ENCODE assay signal across 15 mouse cellular contexts in genomic region chr2:152196896-152197295, GRCm38 (mm10). TPM values are rescaled to one million over a fixed set of nuclear protein-coding genes. Genes with fewer than 3 reads are reported as not detected.
A peak's percentile ranks its signal among the peaks of the same experiment; 100 is the strongest.
DNase-seq lines count a peak whose midpoint lies in the region; ATAC-seq and TF ChIP-seq lines count a peak whose summit lies in the region.
"Had no signal": no experiment of that assay in that cellular context is flagged by ENCODE, and none has a peak within 500 bp of the region (broad histone marks: within the 10 kb centered on the region; RNA-seq: fewer than 3 reads in every experiment).

No protein-coding gene starts in this region.

- no peaks in the 10 kb centered on the region; the same call in 1 of the 2 replicates for H3K4me1 ChIP-seq in heart, adult 2 months (ENCODE audit: control insufficient read depth, insufficient read depth, low read length)
- no peaks in the 10 kb centered on the region for H3K4me1 ChIP-seq in forebrain, embryonic 14.5 days (ENCODE audit: control insufficient read depth, insufficient read depth, low read length)
- no peaks in the 10 kb centered on the region for H3K4me1 ChIP-seq in hindbrain, postnatal 0 days (ENCODE audit: insufficient read depth, low read length)
- H3K4me1 ChIP-seq in neural tube, embryonic 13.5 days (replicated peaks): peaks cover 6% of the 10 kb centered on the region; the same call in 1 of the 2 replicates
- H3K4me1 ChIP-seq in thymus, adult 2 months (replicated peaks; ENCODE audit: control insufficient read depth, insufficient read depth, low read length): no peaks in the 10 kb centered on the region
- H3K4me1 ChIP-seq: lung, embryonic 15.5 days had no signal

- no peak for DNase-seq in heart, adult 2 months
- DNase-seq in heart, postnatal 36 days: no peak
- no peak for DNase-seq in forebrain, embryonic 14.5 days (ENCODE audit: low spot score)
- no peak for DNase-seq in hindbrain, postnatal 0 days (ENCODE audit: low spot score)
- DNase-seq in cerebellum, postnatal 36 days: no peak
- no peak for DNase-seq in thymus, adult 2 months
- no peak for DNase-seq in left cerebral cortex, postnatal 36 days (ENCODE audit: low spot score in 2 of 2)

- no peak overlapping the region for H3K4me3 ChIP-seq in heart, adult 2 months
- no peak overlapping the region for H3K4me3 ChIP-seq in forebrain, embryonic 14.5 days (ENCODE audit: low read depth, low read length)
- H3K4me3 ChIP-seq in hindbrain, postnatal 0 days (ENCODE audit: low read length): no peak overlapping the region
- H3K4me3 ChIP-seq in neural tube, embryonic 13.5 days: no peak overlapping the region
- no peak overlapping the region for H3K4me3 ChIP-seq in thymus, adult 2 months (ENCODE audit: control insufficient read depth, insufficient read depth, low read length)
- H3K4me3 ChIP-seq: hindbrain, embryonic 15.5 days; lung, embryonic 15.5 days had no signal

- no peak for TF ChIP-seq EP300 in heart, adult 2 months (IDR thresholded peaks at IDR 0.05; ENCODE audit: insufficient read depth, low read depth, low read length)

- TF ChIP-seq CTCF in heart, adult 2 months (IDR thresholded peaks at IDR 0.05): no peak
- no peak for TF ChIP-seq CTCF in hindbrain, postnatal 0 days (IDR thresholded peaks at IDR 0.05; ENCODE audit: low read depth)
- TF ChIP-seq CTCF in thymus, adult 2 months (IDR thresholded peaks at IDR 0.05; ENCODE audit: borderline replicate concordance, control insufficient read depth, extremely low read depth, insufficient read depth, low read length, poor library complexity): no peak

- no peaks in the 10 kb centered on the region for H3K79me2 ChIP-seq in heart, adult 2 months (replicated peaks; ENCODE audit: control insufficient read depth, insufficient read depth, low read length)

- intact Hi-C loops in heart, adult 2 months (cut with DNase I): loop anchor here (1.0 to 2.0 kb wide), 3 partner anchors 54 to 168 kb away; partner anchors contain the start of gene Tcf15
- intact Hi-C loops in heart, postnatal 36 days (cut with DNase I): loop anchor here (1.0 kb wide), 3 partner anchors 29 to 168 kb away; partner anchors contain the start of gene Csnk2a1
- intact Hi-C loops in left cerebral cortex, postnatal 36 days (cut with DNase I): loop anchor here (1.0 to 5.0 kb wide), 2 partner anchors 85 to 170 kb away; no protein-coding TSS in a partner anchor

- ATAC-seq in forebrain, embryonic 14.5 days: peak; percentile 62
- ATAC-seq in hindbrain, postnatal 0 days: peak; percentile 27; the same call in 1 of the 2 replicates
- 0 out of 2 replicates have a peak, but pooled peaks have one; percentile 44 for ATAC-seq in neural tube, embryonic 13.5 days (ENCODE audit: low read depth)

- 26% methylated on average over 3 of the region's 3 CpGs for WGBS in heart, adult 2 months
- WGBS in forebrain, embryonic 14.5 days: 47% methylated on average over 3 of the region's 3 CpGs
- WGBS in hindbrain, postnatal 0 days: 35% methylated on average over 3 of the region's 3 CpGs
- 41% methylated on average over 3 of the region's 3 CpGs for WGBS in neural tube, embryonic 13.5 days
- WGBS in thymus, adult 2 months: 36% methylated on average over 3 of the region's 3 CpGs

- no peak for TF ChIP-seq POLR2A in heart, adult 2 months (IDR thresholded peaks at IDR 0.05; ENCODE audit: insufficient read depth, low read depth, low read length)
- no peak for TF ChIP-seq POLR2A in thymus, adult 2 months (IDR thresholded peaks at IDR 0.05; ENCODE audit: control insufficient read depth, extremely low read depth, insufficient read depth, low read length, poor library complexity)

- no peak overlapping the region for H3K4me2 ChIP-seq in forebrain, embryonic 14.5 days (ENCODE audit: low read length)
- no peak overlapping the region for H3K4me2 ChIP-seq in hindbrain, postnatal 0 days (ENCODE audit: low read depth, low read length)
- H3K4me2 ChIP-seq in neural tube, embryonic 13.5 days: no peak overlapping the region
- H3K4me2 ChIP-seq: heart, embryonic 11.5 days; hindbrain, embryonic 15.5 days; lung, embryonic 15.5 days had no signal

- no peaks in the 10 kb centered on the region for H3K27me3 ChIP-seq in heart, adult 2 months (ENCODE audit: control insufficient read depth, insufficient read depth, low read length)
- no peaks in the 10 kb centered on the region for H3K27me3 ChIP-seq in forebrain, embryonic 14.5 days (replicated peaks; ENCODE audit: control insufficient read depth, insufficient read depth, low read length)
- H3K27me3 ChIP-seq in hindbrain, postnatal 0 days (ENCODE audit: insufficient read depth, low read length): no peaks in the 10 kb centered on the region
- H3K27me3 ChIP-seq in neural tube, embryonic 13.5 days: no peaks in the 10 kb centered on the region
- H3K27me3 ChIP-seq in thymus, adult 2 months (ENCODE audit: control insufficient read depth, insufficient read depth, low read length): no peaks in the 10 kb centered on the region
- H3K27me3 ChIP-seq: hindbrain, embryonic 15.5 days; lung, embryonic 15.5 days had no signal

- H3K27ac ChIP-seq in heart, adult 2 months: peak overlapping the region; percentile 50; the same call in 1 of the 2 replicates
- no peak overlapping the region for H3K27ac ChIP-seq in forebrain, embryonic 14.5 days (ENCODE audit: low read depth, low read length)
- H3K27ac ChIP-seq in hindbrain, postnatal 0 days: no peak overlapping the region
- 0 out of 2 replicates have a peak overlapping the region, but pooled peaks have one; percentile 4 for H3K27ac ChIP-seq in neural tube, embryonic 13.5 days (replicated peaks)
- H3K27ac ChIP-seq in thymus, adult 2 months (ENCODE audit: control insufficient read depth, insufficient read depth, low read length): no peak overlapping the region
- H3K27ac ChIP-seq: hindbrain, embryonic 15.5 days; lung, embryonic 15.5 days had no signal

- H3K36me3 ChIP-seq in heart, adult 2 months (ENCODE audit: control insufficient read depth, insufficient read depth, low read length): no peaks in the 10 kb centered on the region
- H3K36me3 ChIP-seq in forebrain, embryonic 14.5 days (ENCODE audit: control insufficient read depth, insufficient read depth, low read length): no peaks in the 10 kb centered on the region
- H3K36me3 ChIP-seq in hindbrain, postnatal 0 days (ENCODE audit: insufficient read depth, low read length): no peaks in the 10 kb centered on the region
- H3K36me3 ChIP-seq in neural tube, embryonic 13.5 days: no peaks in the 10 kb centered on the region
- no peaks in the 10 kb centered on the region for H3K36me3 ChIP-seq in thymus, adult 2 months (ENCODE audit: control insufficient read depth, insufficient read depth, low read length)
- H3K36me3 ChIP-seq: G1E; hindbrain, embryonic 15.5 days; lung, embryonic 15.5 days had no signal

- no peak overlapping the region for H3K9ac ChIP-seq in heart, adult 2 months (ENCODE audit: low read depth, low read length)
- H3K9ac ChIP-seq in forebrain, embryonic 14.5 days (ENCODE audit: low read length): no peak overlapping the region
- no peak overlapping the region for H3K9ac ChIP-seq in hindbrain, postnatal 0 days (replicated peaks; ENCODE audit: low read length)
- no peak overlapping the region for H3K9ac ChIP-seq in neural tube, embryonic 13.5 days
- H3K9ac ChIP-seq: hindbrain, embryonic 15.5 days; lung, embryonic 15.5 days had no signal

- H3K9me3 ChIP-seq in forebrain, embryonic 14.5 days (replicated peaks; ENCODE audit: control insufficient read depth, low read length): no peaks in the 10 kb centered on the region
- no peaks in the 10 kb centered on the region for H3K9me3 ChIP-seq in hindbrain, postnatal 0 days (ENCODE audit: low read length)
- no peaks in the 10 kb centered on the region for H3K9me3 ChIP-seq in neural tube, embryonic 13.5 days
- H3K9me3 ChIP-seq: G1E; hindbrain, embryonic 15.5 days; lung, embryonic 15.5 days had no signal

RNA-seq across cellular contexts. Expression of gene Csnk2a1, which starts 29.7 kb away (rescaled TPM):
- total RNA-seq in heart, adult 2 months (2021): 10 to 100 TPM; 89.0 to 94.1 TPM
- polyA plus RNA-seq in heart, adult 2 months (2012; rRNA removed): 40.7 and 74.9 TPM in 2 replicates
- total RNA-seq in heart, postnatal 36 days (2021): 100 to 1,000 TPM in 1 of 2 experiments, 10 to 100 TPM in 1; 92.1 to 101 TPM
- polyA plus RNA-seq in forebrain, embryonic 14.5 days (2014; fragmentation: Nextera tagmentation; extraction: Ambion mirVana): 162 and 168 TPM in 2 replicates
- 119 and 128 TPM in 2 replicates for total RNA-seq in hindbrain, postnatal 0 days (2014; rRNA removed)
- 107 and 109 TPM in 2 replicates for polyA plus RNA-seq in hindbrain, postnatal 0 days (2015; fragmentation: Nextera tagmentation; extraction: Ambion mirVana)
- polyA plus RNA-seq in neural tube, embryonic 13.5 days (2015; fragmentation: Nextera tagmentation; extraction: Ambion mirVana): 89.7 and 99.2 TPM in 2 replicates
- 34.3 and 36.1 TPM in 2 replicates for polyA plus RNA-seq in thymus, adult 2 months (2012; rRNA removed)
- total RNA-seq in left cerebral cortex, postnatal 36 days (2021): 100 to 1,000 TPM in 1 of 2 experiments, 10 to 100 TPM in 1; 96.2 to 111 TPM

RNA-seq across cellular contexts. Expression of gene Tcf15, which starts 53.5 kb away (rescaled TPM):
- 10 to 100 TPM; 26.7 to 32.1 TPM for total RNA-seq in heart, adult 2 months (2021)
- polyA plus RNA-seq in heart, adult 2 months (2012; rRNA removed): 21.2 and 25.9 TPM in 2 replicates
- 10 to 100 TPM; 39.7 to 50.1 TPM for total RNA-seq in heart, postnatal 36 days (2021)
- polyA plus RNA-seq in forebrain, embryonic 14.5 days (2014; fragmentation: Nextera tagmentation; extraction: Ambion mirVana): 1.1 and 1.7 TPM in 2 replicates
- 4.9 TPM in 1 of 2 replicates, not detected in the other for total RNA-seq in hindbrain, postnatal 0 days (2014; rRNA removed)
- 0.74 and 1.2 TPM in 2 replicates for polyA plus RNA-seq in hindbrain, postnatal 0 days (2015; fragmentation: Nextera tagmentation; extraction: Ambion mirVana)
- polyA plus RNA-seq in neural tube, embryonic 13.5 days (2015; fragmentation: Nextera tagmentation; extraction: Ambion mirVana): 6.9 and 7.4 TPM in 2 replicates
- 3.4 and 5.0 TPM in 2 replicates for polyA plus RNA-seq in thymus, adult 2 months (2012; rRNA removed)
- total RNA-seq in left cerebral cortex, postnatal 36 days (2021): 1 to 10 TPM in 1 of 2 experiments, under 1 TPM in 1; 0.89 to 1.4 TPM
- total RNA-seq: G1E; liver, adult 2 months; megakaryocyte, adult 5-6 weeks; neutrophil, adult 5-6 weeks had no signal
- polyA plus RNA-seq: G1E; liver, adult 2 months had no signal

Comparison
In these comparisons a context has a peak if more than half of its experiments do, and no peak if none do; other contexts are left out.
1. H3K27ac ChIP-seq: peak in heart, adult 2 months (single experiment) and neural tube, embryonic 13.5 days (single experiment); none in forebrain, embryonic 14.5 days (single experiment), hindbrain, postnatal 0 days (single experiment) and thymus, adult 2 months (single experiment).
2. Peak in every context shown above with its lines, with median percentiles within 50 percentile points of each other: ATAC-seq.